Mouse (Mus musculus): ENCODE data around the gene Cbx7. TPM values are rescaled to one million over a fixed set of nuclear protein-coding genes. Genes with fewer than 3 reads are reported as not detected.
A peak's percentile ranks its signal among the peaks of the same experiment; 100 is the strongest.

Gene Cbx7
- total and polyA plus RNA-seq, 3 experiments: 8.1 to 12.4 (median 12.1) TPM

- H3K4me1 ChIP-seq (ENCODE audit: control insufficient read depth in 1 of 2, insufficient read depth in 2 of 2): peaks cover 2 to 19% of the 10 kb centered on the region in 2 experiments
- H3K9me3 ChIP-seq (replicated peaks; ENCODE audit: low read length): peaks cover 76% of the 10 kb centered on the region
- no peaks in the 10 kb centered on the region for H3K27me3 ChIP-seq (replicated peaks)
- H3K36me3 ChIP-seq (replicated peaks in 1 of 2; ENCODE audit: control insufficient read depth in 1 of 2, insufficient read depth in 1 of 2, low read length in 1 of 2): no peaks in the 10 kb centered on the region
- no peaks in the 10 kb centered on the region for H3K79me2 ChIP-seq (replicated peaks; ENCODE audit: control insufficient read depth, extremely low read depth, insufficient read depth, poor library complexity, severe bottlenecking)
- no peak overlapping the region for H3K9ac ChIP-seq (ENCODE audit: insufficient read depth, low read depth)
- no peak overlapping the region for H3K27ac ChIP-seq (ENCODE audit: insufficient read depth, low read depth)
- H3K4me2 ChIP-seq (ENCODE audit: insufficient read depth, low read depth, poor library complexity, severe bottlenecking): no peak overlapping the region
- no peak for DNase-seq (ENCODE audit: extremely low read depth)
- in situ Hi-C loops (cut with MboI; ENCODE audit: low pct_ligation_motif_present, low pct_unique_long_range_greater_than_20kb, low sequenced_read_pairs) (no loop called here), dilution Hi-C loops (cut with MboI; ENCODE audit: extremely low pct_ligation_motif_present, extremely low pct_unique_long_range_greater_than_20kb, low sequenced_read_pairs) (no loop called here)
- H3K4me3 ChIP-seq (replicated peaks in 1 of 3; ENCODE audit: low read depth in 2 of 3, low read length in 2 of 3, poor library complexity in 1 of 3): peak overlapping the region in 1 of 3 experiments; percentile 13
- TF ChIP-seq BHLHE40 (IDR thresholded peaks at IDR 0.05; ENCODE audit: low read depth, low read length) (no peak), KAT2A (IDR thresholded peaks at IDR 0.05; ENCODE audit: insufficient replicate concordance, low read length) (no peak), E2F4 (IDR thresholded peaks at IDR 0.05; ENCODE audit: insufficient replicate concordance, low read depth, low read length) (no peak), ELF1 (IDR thresholded peaks at IDR 0.05; ENCODE audit: low read depth, low read length) (no peak), GABPA (IDR thresholded peaks at IDR 0.05; ENCODE audit: insufficient replicate concordance, low read depth, low read length) (no peak), USF2 (conservative IDR thresholded peaks at IDR 0.05; ENCODE audit: low read depth, low read length) (no peak), RAD21 (IDR thresholded peaks at IDR 0.05; ENCODE audit: low read depth, low read length) (no peak)
Observed at GRCm38 (mm10) chr15:79894343-79894742, 76.6 kb downstream of the Cbx7 start.

GRCm38 (mm10) chr15:79893824-79894123 is 77.1 kb downstream of the Cbx7 start:
- Histone ChIP-seq H3K4me3 (replicated peaks in 1 of 3; ENCODE audit: low read depth in 2 of 3, low read length in 2 of 3, poor library complexity in 1 of 3) (no peak overlapping the region), H3K36me3 (replicated peaks in 1 of 2; ENCODE audit: control insufficient read depth in 1 of 2, insufficient read depth in 1 of 2, low read length in 1 of 2) (no peaks in the 10 kb centered on the region), H3K27ac (ENCODE audit: insufficient read depth, low read depth) (no peak overlapping the region), H3K79me2 (replicated peaks; ENCODE audit: control insufficient read depth, extremely low read depth, insufficient read depth, poor library complexity, severe bottlenecking) (no peaks in the 10 kb centered on the region), H3K9ac (ENCODE audit: insufficient read depth, low read depth) (no peak overlapping the region), H3K4me1 (ENCODE audit: control insufficient read depth in 1 of 2, insufficient read depth in 2 of 2) (peaks cover 0 to 15% of the 10 kb centered on the region in 2 experiments; a peak in 1 of 4 replicates), H3K9me3 (replicated peaks; ENCODE audit: low read length) (peaks cover 73% of the 10 kb centered on the region), H3K27me3 (replicated peaks) (no peaks in the 10 kb centered on the region), H3K4me2 (ENCODE audit: insufficient read depth, low read depth, poor library complexity, severe bottlenecking) (no peak overlapping the region)
- no peak for DNase-seq (ENCODE audit: extremely low read depth)
- TF ChIP-seq KAT2A (IDR thresholded peaks at IDR 0.05; ENCODE audit: insufficient replicate concordance, low read length) (no peak), TBP (conservative IDR thresholded peaks at IDR 0.05; ENCODE audit: low read depth, low read length) (no peak), ZNF384 (IDR thresholded peaks at IDR 0.05; ENCODE audit: low read depth, low read length) (no peak), IRF4 (IDR thresholded peaks at IDR 0.05; ENCODE audit: low read depth, low read length) (no peak), POLR2A (IDR thresholded peaks at IDR 0.05; ENCODE audit: low read depth, low read length) (no peak), MAX (IDR thresholded peaks at IDR 0.05; ENCODE audit: low read length) (no peak), MXI1 (IDR thresholded peaks at IDR 0.05; ENCODE audit: low read depth, low read length) (no peak), CTCF (conservative IDR thresholded peaks at IDR 0.05 in 1 of 2, IDR thresholded peaks at IDR 0.05 in 1 of 2; ENCODE audit: low read depth in 2 of 2, low read length in 2 of 2) (no peak), JUN (IDR thresholded peaks at IDR 0.05; ENCODE audit: insufficient read depth, low read depth, low read length) (no peak), E2F4 (IDR thresholded peaks at IDR 0.05; ENCODE audit: insufficient replicate concordance, low read depth, low read length) (no peak), UBTF (IDR thresholded peaks at IDR 0.05; ENCODE audit: low read depth, low read length) (no peak), ZKSCAN1 (IDR thresholded peaks at IDR 0.05; ENCODE audit: borderline replicate concordance, low read depth, low read length) (no peak), GABPA (IDR thresholded peaks at IDR 0.05; ENCODE audit: insufficient replicate concordance, low read depth, low read length) (no peak), MAFK (IDR thresholded peaks at IDR 0.05; ENCODE audit: insufficient replicate concordance, low read length) (no peak), USF2 (conservative IDR thresholded peaks at IDR 0.05; ENCODE audit: low read depth, low read length) (no peak), MAZ (IDR thresholded peaks at IDR 0.05; ENCODE audit: low read depth, low read length) (no peak), USF1 (IDR thresholded peaks at IDR 0.05; ENCODE audit: low read depth, low read length) (no peak), RCOR1 (conservative IDR thresholded peaks at IDR 0.05; ENCODE audit: low read depth, low read length) (no peak)
- in situ Hi-C loops (cut with MboI; ENCODE audit: low pct_ligation_motif_present, low pct_unique_long_range_greater_than_20kb, low sequenced_read_pairs) (no loop called here), dilution Hi-C loops (cut with MboI; ENCODE audit: extremely low pct_ligation_motif_present, extremely low pct_unique_long_range_greater_than_20kb, low sequenced_read_pairs) (no loop called here)
